Mouse (Mus musculus) cerebellum, postnatal 10 days (tissue): Measurements from ENCODE around the gene Krtap31-2.

Experiments
- DNase-seq, 2 experiments: peaks; one replicate each; pipeline ENCODE4 v3.0.0; 2021; ENCODE audit warnings: mixed read lengths in 2 of 2

Gene Krtap31-2

GRCm38 (mm10) chr11:99935991-99936390, at the start of gene Krtap31-2:
Gene Krtap31-2, plus strand, starts transcription at chr11:99936291.
- DNase-seq: no peak

GRCm38 (mm10) chr11:99907620-99908019, 28.5 kb upstream of the Krtap31-2 start, which contains the start of gene Krtap31-1:
Gene Krtap31-1, plus strand, starts transcription at chr11:99907920.
- DNase-seq: no peak

- no peak for DNase-seq
Measured at GRCm38 (mm10) chr11:99914451-99914850, 21.6 kb upstream of the Krtap31-2 start, which contains the start of gene Gm11565. Gene Gm11565, plus strand, starts transcription at chr11:99914751.

- DNase-seq: no peak
Measured at GRCm38 (mm10) chr11:99937751-99938264, 1.7 kb downstream of the Krtap31-2 start.

- DNase-seq: no peak
Measured at GRCm38 (mm10) chr11:99948175-99948574, 12.1 kb downstream of the Krtap31-2 start, which contains the start of gene Krtap9-5. Gene Krtap9-5, plus strand, starts transcription at chr11:99948475.

GRCm38 (mm10) chr11:99964213-99964612, 28.1 kb downstream of the Krtap31-2 start:
- DNase-seq: peak; percentile 8 to 20

- DNase-seq: no peak
Measured at GRCm38 (mm10) chr11:99965961-99966360, 29.9 kb downstream of the Krtap31-2 start.

GRCm38 (mm10) chr11:99978953-99979352, 42.9 kb downstream of the Krtap31-2 start, which contains the start of gene Krtap29-1:
Gene Krtap29-1, minus strand, starts transcription at chr11:99979053.
- no peak for DNase-seq

GRCm38 (mm10) chr11:99982731-99983130, 46.6 kb downstream of the Krtap31-2 start:
- no peak for DNase-seq

GRCm38 (mm10) chr11:99983442-99983841, 47.4 kb downstream of the Krtap31-2 start:
- no peak for DNase-seq

- DNase-seq: peak; percentile 87
Measured at GRCm38 (mm10) chr11:99985291-99986092, 49.4 kb downstream of the Krtap31-2 start.

- DNase-seq: no peak
Measured at GRCm38 (mm10) chr11:99986180-99986647, 50.1 kb downstream of the Krtap31-2 start, which contains the start of gene Krtap16-1. Gene Krtap16-1, minus strand, starts transcription at chr11:99986597.
